Mouse (Mus musculus) neural tube, embryonic 11.5 days (tissue): Measurements from ENCODE around the gene Gngt2. TPM values are rescaled to one million over a fixed set of nuclear protein-coding genes. Genes with fewer than 3 reads are reported as not detected.

ENCODE experiments used
- ATAC-seq: fragments of 200-750 bp; cut with Nextera tagmentation; 2 replicates; pipeline ENCODE4 v1.8.0; 2017; ENCODE audit warnings: moderate number of reproducible peaks, mild to moderate bottlenecking, moderate TSS enrichment, moderate library complexity; ENCODE audit not compliant: insufficient read depth, low FRiP score, low TSS enrichment
- DNase-seq: peaks from one replicate; pipeline ENCODE4 v3.0.0-alpha.2; 2015; ENCODE audit warnings: low spot score
- H3K27ac ChIP-seq: fragments of 300-500 bp; sonication (generic); 2 replicates; pipeline ENCODE4 v1.5.1; 2014; ENCODE audit warnings: low read depth, mild to moderate bottlenecking, low read length
- H3K27me3 ChIP-seq: fragments of 300-500 bp; sonication (generic); 2 replicates; pipeline ENCODE4 v1.6.1; 2014; ENCODE audit warnings: mild to moderate bottlenecking, low read length, mixed read lengths; ENCODE audit not compliant: control insufficient read depth, insufficient read depth
- H3K36me3 ChIP-seq: fragments of 300-500 bp; sonication (generic); 2 replicates; pipeline ENCODE4 v1.6.1; 2014; ENCODE audit warnings: mild to moderate bottlenecking, low read length, moderate library complexity, mixed read lengths; ENCODE audit not compliant: control insufficient read depth, insufficient read depth
- H3K4me1 ChIP-seq: fragments of 300-500 bp; sonication (generic); 2 replicates; pipeline ENCODE4 v1.6.1; 2014; ENCODE audit warnings: low read length, mixed read lengths; ENCODE audit not compliant: control insufficient read depth, insufficient read depth
- H3K4me2 ChIP-seq: fragments of 300-500 bp; sonication (generic); 2 replicates; pipeline ENCODE4 v1.6.1; 2014; ENCODE audit warnings: low read depth, mild to moderate bottlenecking, moderate library complexity
- H3K4me3 ChIP-seq: fragments of 300-500 bp; sonication (generic); 2 replicates; pipeline ENCODE4 v1.5.1; 2014; ENCODE audit warnings: low read depth, low read length
- H3K9ac ChIP-seq: fragments of 300-500 bp; sonication (generic); 2 replicates; pipeline ENCODE4 v1.6.1; 2014; ENCODE audit warnings: mild to moderate bottlenecking, low read length
- H3K9me3 ChIP-seq: fragments of 300-500 bp; sonication (generic); 2 replicates; pipeline ENCODE4 v1.6.1; 2016; ENCODE audit warnings: low read length; ENCODE audit not compliant: control insufficient read depth
- WGBS: fragments of 180-500 bp; shearing (Covaris S2); extraction: QIAGEN DNeasy Blood & Tissue Kit; methylation state at CpG from one replicate; pipeline ENCODE4 v1.1.7; 2014; 5-methylcytosine and 5-hydroxymethylcytosine counted together
- polyA plus RNA-seq: library from polyadenylated mRNA; unstranded; fragments of >200 nt; fragmentation: Nextera tagmentation; extraction: Ambion mirVana; gene quantifications from 2 replicates; pipeline ENCODE4 v1.2.1, GENCODE M21; 2014

Gene Gngt2
- polyA plus RNA-seq, 1 experiment from 2014 or later, result 6.6 TPM

GRCm38 (mm10) chr11:95842074-95842681 is 5.2 kb downstream of the Gngt2 start, which contains the start of gene Abi3:
TSS of gene Abi3 (minus strand) at chr11:95842476.
- no peak within 1 kb of the TSS for H3K4me3 ChIP-seq
- no peaks in the 10 kb centered on the region for H3K9me3 ChIP-seq
- H3K9ac ChIP-seq, result 0 out of 2 replicates have a peak within 1 kb of the TSS, but pooled peaks have one; percentile 2
- no peaks in the 10 kb centered on the region for H3K4me1 ChIP-seq
- no peak within 1 kb of the TSS for H3K27ac ChIP-seq
- ATAC-seq (no peak), DNase-seq (no peak)
- H3K27me3 ChIP-seq, result no peaks in the 10 kb centered on the region; the same call in 1 of the 2 replicates
- H3K36me3 ChIP-seq, result no peaks in the 10 kb centered on the region
- WGBS, result 11% methylated on average over 11 of the region's 11 CpGs
- no peak within 1 kb of the TSS for H3K4me2 ChIP-seq

- H3K9ac ChIP-seq, result no peak overlapping the region
- H3K4me1 ChIP-seq, result no peaks in the 10 kb centered on the region
- 66% methylated on average over 5 of the region's 5 CpGs for WGBS
- ATAC-seq (no peak), DNase-seq (no peak)
- H3K9me3 ChIP-seq, result no peaks in the 10 kb centered on the region
- H3K4me3 ChIP-seq, result no peak overlapping the region
- no peak overlapping the region for H3K4me2 ChIP-seq
- H3K27me3 ChIP-seq, result no peaks in the 10 kb centered on the region; the same call in 1 of the 2 replicates
- H3K27ac ChIP-seq, result no peak overlapping the region
- no peaks in the 10 kb centered on the region for H3K36me3 ChIP-seq
Measured at GRCm38 (mm10) chr11:95842953-95843352, 5.9 kb downstream of the Gngt2 start.

GRCm38 (mm10) chr11:95843421-95843950 is 6.5 kb downstream of the Gngt2 start:
- WGBS, result 58% methylated on average over 6 of the region's 6 CpGs

GRCm38 (mm10) chr11:95844935-95845334 is 7.9 kb downstream of the Gngt2 start:
- H3K4me1 ChIP-seq, result no peaks in the 10 kb centered on the region
- no peak for ATAC-seq
- no peaks in the 10 kb centered on the region for H3K9me3 ChIP-seq
- H3K27ac ChIP-seq, result no peak overlapping the region
- no peaks in the 10 kb centered on the region; the same call in 1 of the 2 replicates for H3K27me3 ChIP-seq
- no peak overlapping the region for H3K4me2 ChIP-seq
- DNase-seq, result no peak
- 63% methylated on average over 4 of the region's 4 CpGs for WGBS
- H3K9ac ChIP-seq, result no peak overlapping the region
- no peaks in the 10 kb centered on the region for H3K36me3 ChIP-seq
- H3K4me3 ChIP-seq, result no peak overlapping the region

More at GRCm38 (mm10) chr11:95843421-95843950, 6.5 kb downstream of the Gngt2 start:
- Histone ChIP-seq H3K27me3 (no peaks in the 10 kb centered on the region; the same call in 1 of the 2 replicates), H3K4me3 (no peak overlapping the region), H3K27ac (no peak overlapping the region), H3K4me1 (no peaks in the 10 kb centered on the region), H3K9me3 (no peaks in the 10 kb centered on the region), H3K4me2 (no peak overlapping the region), H3K9ac (no peak overlapping the region), H3K36me3 (no peaks in the 10 kb centered on the region)
- ATAC-seq, result no peak
- no peak for DNase-seq

- Histone ChIP-seq H3K4me3 (no peak overlapping the region), H3K9me3 (no peaks in the 10 kb centered on the region), H3K27ac (no peak overlapping the region), H3K4me2 (no peak overlapping the region), H3K27me3 (no peaks in the 10 kb centered on the region), H3K4me1 (no peaks in the 10 kb centered on the region), H3K9ac (no peak overlapping the region), H3K36me3 (no peaks in the 10 kb centered on the region)
- DNase-seq (no peak), ATAC-seq (no peak)
- WGBS, result 75% methylated on average over 2 of the region's 2 CpGs
Measured at GRCm38 (mm10) chr11:95850898-95851297, 13.9 kb downstream of the Gngt2 start.

- Histone ChIP-seq H3K4me2 (no peak overlapping the region), H3K27ac (no peak overlapping the region), H3K4me3 (no peak overlapping the region), H3K9me3 (no peaks in the 10 kb centered on the region), H3K27me3 (no peaks in the 10 kb centered on the region), H3K36me3 (no peaks in the 10 kb centered on the region), H3K4me1 (peaks cover 8% of the 10 kb centered on the region; the same call in 1 of the 2 replicates), H3K9ac (no peak overlapping the region)
- ATAC-seq (no peak), DNase-seq (no peak)
- 73% methylated on average over 5 of the region's 5 CpGs for WGBS
Measured at GRCm38 (mm10) chr11:95853684-95854083, 16.7 kb downstream of the Gngt2 start.

- Histone ChIP-seq H3K9me3 (no peaks in the 10 kb centered on the region), H3K4me3 (no peak overlapping the region), H3K9ac (no peak overlapping the region), H3K27me3 (no peaks in the 10 kb centered on the region), H3K4me2 (no peak overlapping the region), H3K27ac (no peak overlapping the region), H3K4me1 (peaks cover 11% of the 10 kb centered on the region; the same call in 1 of the 2 replicates), H3K36me3 (no peaks in the 10 kb centered on the region)
- DNase-seq (no peak), ATAC-seq (no peak)
- 80% methylated on average over 4 of the region's 4 CpGs for WGBS
Measured at GRCm38 (mm10) chr11:95857306-95857705, 20.3 kb downstream of the Gngt2 start.

- H3K9ac ChIP-seq, result peak overlapping the region; percentile 33
- peak overlapping the region; percentile 61 for H3K4me3 ChIP-seq
- peak overlapping the region; percentile 79; the same call in 1 of the 2 replicates for H3K27ac ChIP-seq
- no peaks in the 10 kb centered on the region for H3K27me3 ChIP-seq
- H3K4me2 ChIP-seq, result peak overlapping the region; percentile 77
- H3K9me3 ChIP-seq, result no peaks in the 10 kb centered on the region
- no peaks in the 10 kb centered on the region for H3K36me3 ChIP-seq
- DNase-seq, result no peak
- no peak for ATAC-seq
- H3K4me1 ChIP-seq, result peaks cover 11% of the 10 kb centered on the region; the same call in 1 of the 2 replicates
- WGBS, result 23% methylated on average over 21 of the region's 21 CpGs
Measured at GRCm38 (mm10) chr11:95857716-95858527, 20.9 kb downstream of the Gngt2 start.
